Mouse (Mus musculus): ENCODE results near the gene Aco2. TPM values are rescaled to one million over a fixed set of nuclear protein-coding genes. Genes with fewer than 3 reads are reported as not detected.

Aco2 gene
- total RNA-seq, 2 experiments from 2014 or later: 1,155 to 1,439 TPM

- intact Hi-C loops (cut with DNase I): loop anchor here (1.0 to 10.0 kb wide), 2 partner anchors 22 to 486 kb away; no protein-coding TSS in a partner anchor
- TF ChIP-seq CTCF (IDR thresholded peaks at IDR 0.05): peak; percentile 9
Measured at GRCm38 (mm10) chr15:81858517-81859329, 13.4 kb upstream of the Aco2 start, which contains the start of gene Tob2. TSS of gene Tob2 (minus strand) at chr15:81858796.

DNA sequence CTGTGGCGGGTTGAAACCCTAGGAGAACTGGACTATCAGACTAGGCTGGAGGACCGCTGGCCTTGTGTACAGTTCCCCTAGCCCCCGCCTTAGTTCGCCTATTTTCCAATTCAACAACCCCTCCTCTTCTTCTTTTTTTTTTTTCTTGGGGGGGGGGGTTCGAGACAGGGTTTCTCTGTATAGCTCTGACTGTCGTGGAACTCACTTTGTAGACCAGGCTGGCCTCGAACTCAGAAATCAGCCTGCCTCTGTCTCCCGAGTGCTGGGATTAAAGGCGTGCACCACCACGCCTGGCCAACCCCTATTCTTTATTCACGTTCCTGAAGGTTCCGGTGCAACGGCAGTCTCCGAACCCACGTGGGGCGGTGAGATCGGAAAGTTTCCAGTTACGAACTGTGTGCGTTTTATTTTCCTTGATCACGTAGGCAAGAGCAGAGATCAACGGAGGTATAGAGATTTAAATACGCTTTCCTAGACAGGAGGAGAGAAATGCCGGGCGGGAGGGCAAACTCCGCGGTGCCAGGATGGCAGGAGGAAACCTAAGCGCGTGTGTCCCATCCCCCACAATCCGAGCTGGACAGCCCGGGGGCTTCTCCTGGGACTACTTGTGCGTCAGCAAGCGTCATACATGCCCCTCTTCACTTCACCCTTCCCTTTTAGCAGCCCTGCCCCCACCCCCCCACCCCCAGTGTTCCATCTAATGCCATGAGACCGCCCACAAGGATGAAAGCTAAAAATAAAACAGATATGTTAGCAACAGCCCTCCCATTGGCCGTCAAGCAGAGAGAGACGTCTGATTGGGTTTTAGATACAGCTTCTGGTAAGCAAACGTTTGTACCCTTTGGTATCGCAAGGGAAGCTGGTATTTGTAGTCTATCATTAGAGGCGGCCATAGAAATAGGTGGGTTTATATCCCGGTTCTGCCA is 12.5 kb upstream of the Aco2 start:
- H3K4me3 ChIP-seq: peak overlapping the region; percentile 80
- no peak for TF ChIP-seq CTCF (IDR thresholded peaks at IDR 0.05)
- DNase-seq: peak; percentile 91
- intact Hi-C loops (cut with DNase I): loop anchor here (1.0 to 10.0 kb wide), 2 partner anchors 23 to 485 kb away; no protein-coding TSS in a partner anchor
- peak overlapping the region; percentile 100 for H3K27ac ChIP-seq

More at GRCm38 (mm10) chr15:81858517-81859329, 13.4 kb upstream of the Aco2 start, which contains the start of gene Tob2:
- peak; percentile 86 for DNase-seq
- Histone ChIP-seq H3K4me3 (peak within 1 kb of the TSS; percentile 80), H3K27ac (peak within 1 kb of the TSS; percentile 100)

- DNase-seq: peak; percentile 69
- peak overlapping the region; percentile 100 for H3K27ac ChIP-seq
- intact Hi-C loops (cut with DNase I): no loop called here
- no peak for TF ChIP-seq CTCF (IDR thresholded peaks at IDR 0.05)
- H3K4me3 ChIP-seq: peak overlapping the region; percentile 80
Measured at GRCm38 (mm10) chr15:81860471-81861135, 11.5 kb upstream of the Aco2 start.

- no peak overlapping the region for H3K4me3 ChIP-seq
- no peak overlapping the region for H3K27ac ChIP-seq
- TF ChIP-seq CTCF (IDR thresholded peaks at IDR 0.05): no peak
- no peak for DNase-seq
- intact Hi-C loops (cut with DNase I): no loop called here
Measured at GRCm38 (mm10) chr15:81864238-81864637, 7.9 kb upstream of the Aco2 start.

DNA sequence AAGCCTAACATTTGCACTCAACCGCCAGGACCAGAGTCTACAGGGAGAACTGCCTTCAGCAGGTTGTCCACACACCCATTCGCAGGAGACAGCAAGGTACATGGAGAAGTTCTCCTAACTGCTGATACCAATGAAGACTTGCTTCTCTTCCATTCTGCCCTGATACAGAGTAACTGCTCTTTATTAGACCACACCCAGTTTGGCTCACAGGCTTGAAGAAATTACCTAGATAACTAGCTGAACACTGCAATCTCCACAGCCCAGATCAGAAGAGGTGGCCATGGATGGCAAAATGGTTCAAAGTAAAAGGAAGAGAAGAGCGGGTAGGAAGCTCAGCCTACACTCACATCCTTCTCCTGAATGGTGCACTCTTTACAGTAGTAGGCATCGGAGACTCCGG is 2.1 kb upstream of the Aco2 start:
- Histone ChIP-seq H3K27ac (no peak overlapping the region), H3K4me3 (no peak overlapping the region)
- intact Hi-C loops (cut with DNase I): loop anchor here (5.0 kb wide), 2 partner anchors 37 to 38 kb away; no protein-coding TSS in a partner anchor
- no peak for DNase-seq
- no peak for TF ChIP-seq CTCF (IDR thresholded peaks at IDR 0.05)

DNA sequence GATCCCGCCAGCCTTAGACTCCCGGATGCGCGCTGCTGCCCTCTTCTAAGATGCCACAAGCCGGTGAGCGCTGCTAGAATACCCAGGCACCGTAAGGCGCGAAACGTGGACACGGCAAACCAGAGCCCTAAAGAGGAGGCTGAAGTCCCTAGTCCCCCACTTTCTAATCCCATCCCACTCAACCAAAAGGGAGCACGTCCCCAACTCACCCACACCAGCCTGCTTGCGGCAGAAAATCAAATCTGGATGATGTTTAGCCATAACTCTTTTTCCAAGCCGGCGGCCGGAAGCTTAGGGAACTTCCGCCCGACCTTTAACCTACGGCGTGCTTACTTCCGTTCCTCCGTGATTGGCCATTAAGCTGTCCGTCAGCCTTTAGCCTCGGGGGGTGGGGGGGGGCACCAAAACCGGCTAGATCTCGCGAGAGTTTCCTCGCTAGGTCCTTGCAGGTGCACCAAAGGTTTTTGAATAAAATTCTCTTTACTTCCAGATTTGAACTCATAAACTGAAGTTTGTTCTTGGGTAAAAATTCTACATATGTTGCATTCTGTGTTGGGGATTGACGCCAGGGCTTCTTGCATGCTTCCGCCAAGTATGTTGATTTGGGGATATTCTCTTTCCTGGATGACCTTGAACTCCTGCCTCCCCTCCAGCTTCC is 376 bp upstream of the Aco2 start, which contains the start of gene Phf5a:
Gene Phf5a, minus strand, starts transcription at position 308 of the 658 bp plus-strand sequence.
- peak within 1 kb of the TSS; percentile 96 for H3K27ac ChIP-seq
- no peak for TF ChIP-seq CTCF (IDR thresholded peaks at IDR 0.05)
- peak; percentile 90 for DNase-seq
- intact Hi-C loops (cut with DNase I): loop anchor here (5.0 kb wide), 2 partner anchors 36 to 39 kb away; no protein-coding TSS in a partner anchor
- peak within 1 kb of the TSS; percentile 97 for H3K4me3 ChIP-seq

DNA sequence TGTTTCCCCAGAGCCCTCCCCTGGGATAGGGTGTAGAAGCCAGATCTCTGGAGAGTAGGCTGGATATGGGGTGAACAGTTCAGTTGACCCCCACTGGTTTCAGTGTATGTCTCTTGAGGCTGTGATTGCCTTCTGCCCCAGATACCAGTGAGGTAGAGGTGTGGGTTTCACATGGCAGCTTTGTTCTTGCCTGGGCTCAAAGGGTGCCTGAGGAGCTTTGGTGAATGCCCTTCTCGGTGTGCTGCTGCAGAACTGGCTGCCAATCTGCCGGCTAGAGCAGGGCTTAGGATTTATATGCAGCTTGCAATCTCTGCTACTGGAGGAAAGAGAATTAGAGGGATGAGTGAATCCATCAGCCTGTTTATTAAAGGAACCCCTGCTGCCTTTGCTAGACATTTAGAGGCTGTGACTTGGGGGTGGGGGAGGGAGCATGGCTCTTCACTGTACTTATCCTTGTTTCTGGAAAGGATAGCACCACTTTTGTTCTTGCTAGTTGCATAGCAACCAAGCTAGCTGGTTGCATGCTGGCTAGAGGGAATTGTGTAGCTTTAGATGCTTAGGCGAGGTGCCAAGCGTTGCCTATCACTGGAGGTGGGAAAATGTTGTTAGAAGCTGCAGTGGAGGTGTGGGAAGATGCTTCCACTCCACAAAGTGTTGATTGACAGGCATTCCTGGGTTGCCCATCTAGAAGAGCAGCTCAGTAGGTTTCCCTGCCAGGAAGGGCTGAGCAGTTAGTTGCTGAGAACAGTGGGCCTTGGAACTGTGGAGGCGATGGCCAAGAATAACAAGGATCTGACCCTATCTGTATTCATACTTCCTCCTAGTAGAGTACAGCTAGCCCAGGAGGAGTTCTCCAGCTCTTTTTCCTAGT is 7.7 kb downstream of the Aco2 start:
- intact Hi-C loops (cut with DNase I): no loop called here
- Histone ChIP-seq H3K27ac (peak overlapping the region; percentile 73), H3K4me3 (peak overlapping the region; percentile 23)
- DNase-seq: no peak
- no peak for TF ChIP-seq CTCF (IDR thresholded peaks at IDR 0.05)

DNA sequence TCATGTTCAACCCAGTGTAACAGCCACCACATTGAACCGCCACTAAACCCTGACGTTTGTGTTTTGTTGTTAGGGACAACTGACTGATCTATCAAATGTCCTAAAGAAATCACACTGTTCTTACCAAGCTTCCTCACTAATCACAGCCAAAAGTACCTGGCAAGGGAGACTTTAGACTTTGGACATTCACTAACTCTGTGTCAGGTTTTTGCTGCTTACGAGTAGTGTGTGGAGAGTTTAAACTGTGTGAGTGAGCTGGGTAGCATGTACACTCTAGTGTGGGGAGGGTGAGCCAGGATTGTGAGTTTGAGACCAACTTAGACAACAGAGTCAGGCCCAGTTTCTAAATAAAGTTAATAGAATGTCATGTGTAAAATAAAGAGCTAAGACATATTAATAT is 10.2 kb downstream of the Aco2 start:
- no peak for TF ChIP-seq CTCF (IDR thresholded peaks at IDR 0.05)
- H3K4me3 ChIP-seq: no peak overlapping the region
- no peak for DNase-seq
- peak overlapping the region; percentile 63 for H3K27ac ChIP-seq
- intact Hi-C loops (cut with DNase I): no loop called here

- Histone ChIP-seq H3K27ac (peak overlapping the region; percentile 85), H3K4me3 (peak overlapping the region; percentile 33)
- intact Hi-C loops (cut with DNase I): no loop called here
- no peak for DNase-seq
- no peak for TF ChIP-seq CTCF (IDR thresholded peaks at IDR 0.05)
Measured at GRCm38 (mm10) chr15:81885418-81885934, 13.4 kb downstream of the Aco2 start.

DNA sequence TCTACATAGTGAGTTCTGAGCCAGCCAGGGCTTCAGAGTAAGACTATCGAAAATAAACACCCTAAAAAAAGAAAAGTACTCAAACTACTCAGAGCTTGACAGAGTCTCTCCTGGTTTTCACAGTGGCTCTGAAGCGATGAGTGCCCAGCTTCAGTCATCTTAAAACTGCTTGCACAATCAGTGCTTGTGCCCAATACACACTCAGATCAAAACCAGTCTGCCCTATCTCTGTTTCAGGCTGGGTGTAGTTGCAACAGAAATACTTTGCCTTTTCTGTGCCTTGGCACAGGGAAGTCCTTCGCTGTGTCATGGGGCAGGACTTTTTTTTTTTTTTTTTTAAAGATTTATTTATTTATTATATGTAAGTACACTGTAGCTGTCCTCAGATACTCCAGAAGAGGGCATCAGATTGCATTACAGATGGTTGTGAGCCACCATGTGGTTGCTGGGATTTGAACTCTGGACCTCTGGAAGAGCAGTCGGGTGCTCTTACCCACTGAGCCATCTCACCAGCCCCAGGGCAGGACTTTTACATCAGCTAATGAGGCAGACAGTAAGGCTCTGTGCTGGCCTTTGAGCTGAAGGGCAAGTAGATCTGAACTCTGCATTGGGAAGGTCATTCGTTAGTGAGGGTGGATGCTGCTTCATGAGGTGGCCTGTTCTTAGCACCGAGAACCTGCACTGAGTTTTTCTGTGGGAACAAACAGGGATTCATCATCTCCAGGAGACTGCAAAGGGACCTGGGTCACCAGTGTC is 14.9 kb downstream of the Aco2 start:
- H3K4me3 ChIP-seq: peak overlapping the region; percentile 13; the same call in 1 of the 2 replicates
- H3K27ac ChIP-seq: peak overlapping the region; percentile 85
- no peak for TF ChIP-seq CTCF (IDR thresholded peaks at IDR 0.05)
- DNase-seq: no peak
- intact Hi-C loops (cut with DNase I): no loop called here

All from gastrocnemius, adult 2 months (tissue).